Mouse (Mus musculus): ENCODE results near the gene Otulinl.

GRCm38 (mm10) chr15:27655015-27655414 is 26.4 kb downstream of the Otulinl start:
- TF ChIP-seq CTCF (IDR thresholded peaks at IDR 0.05; ENCODE audit: low read depth, low read length): no peak
- TF ChIP-seq GATA2 (IDR thresholded peaks at IDR 0.05; ENCODE audit: borderline replicate concordance, low read depth, low read length): no peak
- no peak for TF ChIP-seq GATA1 (IDR thresholded peaks at IDR 0.05; ENCODE audit: borderline replicate concordance, low read length)
